Mouse (Mus musculus): Measurements from ENCODE around the gene Med18.

Gene Med18

GRCm38 (mm10) chr4:132463430-132464254 is at the start of gene Med18:
Med18 (minus strand) TSS chr4:132463921.
- DNase-seq (ENCODE audit: low read depth, low spot score) = peak; percentile 92

GRCm38 (mm10) chr4:132512080-132512479 is 48.4 kb upstream of the Med18 start:
- no peak for DNase-seq (ENCODE audit: low read depth, low spot score)

GRCm38 (mm10) chr4:132510352-132510798 is 46.7 kb upstream of the Med18 start, which contains the start of gene Sesn2:
Sesn2 (minus strand) TSS chr4:132510501.
- peak; percentile 93 for DNase-seq (ENCODE audit: low read depth, low spot score)

GRCm38 (mm10) chr4:132509621-132510296 is 46.0 kb upstream of the Med18 start:
- peak; percentile 46 for DNase-seq (ENCODE audit: low read depth, low spot score)

GRCm38 (mm10) chr4:132507210-132507609 is 43.5 kb upstream of the Med18 start:
- DNase-seq (ENCODE audit: low read depth, low spot score) = no peak

GRCm38 (mm10) chr4:132506250-132506649 is 42.5 kb upstream of the Med18 start:
- DNase-seq (ENCODE audit: low read depth, low spot score) = no peak

- no peak for DNase-seq (ENCODE audit: low read depth, low spot score)
Observed at GRCm38 (mm10) chr4:132505800-132506199, 42.1 kb upstream of the Med18 start.

- no peak for DNase-seq (ENCODE audit: low read depth, low spot score)
Observed at GRCm38 (mm10) chr4:132505034-132505738, 41.5 kb upstream of the Med18 start.

- no peak for DNase-seq (ENCODE audit: low read depth, low spot score)
Observed at GRCm38 (mm10) chr4:132503344-132503743, 39.6 kb upstream of the Med18 start.

- DNase-seq (ENCODE audit: low read depth, low spot score) = no peak
Observed at GRCm38 (mm10) chr4:132501639-132502038, 37.9 kb upstream of the Med18 start.

- DNase-seq (ENCODE audit: low read depth, low spot score) = no peak
Observed at GRCm38 (mm10) chr4:132494271-132494918, 30.7 kb upstream of the Med18 start.

GRCm38 (mm10) chr4:132492178-132493060 is 28.7 kb upstream of the Med18 start:
- DNase-seq (ENCODE audit: low read depth, low spot score) = no peak

GRCm38 (mm10) chr4:132491748-132492147 is 28.0 kb upstream of the Med18 start:
- DNase-seq (ENCODE audit: low read depth, low spot score) = no peak

- DNase-seq (ENCODE audit: low read depth, low spot score) = no peak
Observed at GRCm38 (mm10) chr4:132491057-132491456, 27.3 kb upstream of the Med18 start.

- no peak for DNase-seq (ENCODE audit: low read depth, low spot score)
Observed at GRCm38 (mm10) chr4:132490273-132491010, 26.7 kb upstream of the Med18 start.

GRCm38 (mm10) chr4:132488976-132489375 is 25.3 kb upstream of the Med18 start:
- no peak for DNase-seq (ENCODE audit: low read depth, low spot score)

GRCm38 (mm10) chr4:132488521-132488920 is 24.8 kb upstream of the Med18 start:
- DNase-seq (ENCODE audit: low read depth, low spot score) = no peak

- no peak for DNase-seq (ENCODE audit: low read depth, low spot score)
Observed at GRCm38 (mm10) chr4:132484820-132485219, 21.1 kb upstream of the Med18 start.

- DNase-seq (ENCODE audit: low read depth, low spot score) = no peak
Observed at GRCm38 (mm10) chr4:132484231-132484630, 20.5 kb upstream of the Med18 start.
